Mouse (Mus musculus) CH12.LX (cell line): Measurements from ENCODE around the gene Gm44511. TPM values are rescaled to one million over a fixed set of nuclear protein-coding genes. Genes with fewer than 3 reads are reported as not detected.

ENCODE experiments used
- DNase-seq: peaks from one replicate; pipeline ENCODE4 v3.0.0-alpha.2; 2013; ENCODE audit errors: extremely low read depth
- H3K27ac ChIP-seq: 2 replicates; pipeline ENCODE4 v1.5.1; 2012; ENCODE audit warnings: low read depth, mild to moderate bottlenecking, control low read depth, moderate library complexity; ENCODE audit not compliant: insufficient read depth
- H3K27me3 ChIP-seq: replicated peaks from 2 replicates; pipeline ENCODE3; 2012; ENCODE audit warnings: inconsistent platforms
- H3K36me3 ChIP-seq, 2 experiments: replicated peaks in 1 of 2; 2 replicates each; pipeline versions ENCODE3 to v1.6.1; 2012; ENCODE audit warnings: inconsistent platforms in 1 of 2, low read length in 1 of 2, mild to moderate bottlenecking in 1 of 2, mixed read lengths in 1 of 2, moderate library complexity in 1 of 2; ENCODE audit not compliant: control insufficient read depth in 1 of 2, insufficient read depth in 1 of 2
- H3K4me1 ChIP-seq, 2 experiments: 2 replicates each; pipeline ENCODE4 v1.6.1; 2012; ENCODE audit warnings: inconsistent platforms in 1 of 2, moderate library complexity in 1 of 2; ENCODE audit not compliant: insufficient read depth in 2 of 2, control insufficient read depth in 1 of 2
- H3K4me2 ChIP-seq: 2 replicates; pipeline ENCODE4 v1.6.1; 2012; ENCODE audit warnings: low read depth, mild to moderate bottlenecking, control low read depth; ENCODE audit not compliant: poor library complexity, insufficient read depth, severe bottlenecking
- H3K4me3 ChIP-seq, 3 experiments: fragments of 150-350 bp in 1 of 3; sonication (generic) in 1 of 3; replicated peaks in 1 of 3; 2 replicates each; pipeline versions ENCODE3 to v1.5.1; 2011 to 2012; ENCODE audit warnings: low read depth in 2 of 3, low read length in 2 of 3, mild to moderate bottlenecking in 2 of 3, moderate library complexity in 2 of 3, control low read depth in 1 of 3, improper control_type of control experiment in 1 of 3, inconsistent platforms in 1 of 3, mixed read lengths in 1 of 3; ENCODE audit not compliant: poor library complexity in 1 of 3
- H3K79me2 ChIP-seq: replicated peaks from 2 replicates; pipeline ENCODE4 v1.6.1; 2012; ENCODE audit warnings: mild to moderate bottlenecking, moderate library complexity; ENCODE audit not compliant: control insufficient read depth, poor library complexity, insufficient read depth, severe bottlenecking; ENCODE audit errors: extremely low read depth
- H3K9ac ChIP-seq: 2 replicates; pipeline ENCODE4 v1.6.1; 2012; ENCODE audit warnings: low read depth, mild to moderate bottlenecking, control low read depth, moderate library complexity; ENCODE audit not compliant: insufficient read depth
- H3K9me3 ChIP-seq: replicated peaks from 2 replicates; pipeline ENCODE3; 2012; ENCODE audit warnings: low read length, inconsistent platforms, mixed read lengths
- BHLHE40 ChIP-seq: IDR thresholded peaks from 2 replicates; pipeline ENCODE4 v1.6.1; 2011; ENCODE audit warnings: mild to moderate bottlenecking, low read depth, low read length, improper control_type of control experiment
- CHD1 ChIP-seq: IDR thresholded peaks from 2 replicates; pipeline ENCODE4 v1.6.1; 2012; ENCODE audit warnings: low read depth, low read length, improper control_type of control experiment, inconsistent platforms
- CHD2 ChIP-seq: IDR thresholded peaks from 2 replicates; pipeline ENCODE4 v1.6.1; 2011; ENCODE audit warnings: low read length, improper control_type of control experiment
- CTCF ChIP-seq, 2 experiments: IDR thresholded peaks in 1 of 2; conservative IDR thresholded peaks in 1 of 2; 2 replicates each; pipeline ENCODE4 v1.5.1; 2011 to 2012; ENCODE audit warnings: low read depth in 2 of 2, low read length in 2 of 2, improper control_type of control experiment in 1 of 2, inconsistent platforms in 1 of 2, mild to moderate bottlenecking in 1 of 2, moderate library complexity in 1 of 2
- E2F4 ChIP-seq: IDR thresholded peaks from 2 replicates; pipeline ENCODE4 v1.6.1; 2011; ENCODE audit warnings: low read depth, low read length, improper control_type of control experiment; ENCODE audit not compliant: insufficient replicate concordance
- ELF1 ChIP-seq: IDR thresholded peaks from 2 replicates; pipeline ENCODE4 v1.6.1; 2014; ENCODE audit warnings: low read depth, mild to moderate bottlenecking, inconsistent platforms, low read length, improper control_type of control experiment
- EP300 ChIP-seq: IDR thresholded peaks from 2 replicates; pipeline ENCODE4 v1.6.1; 2011; ENCODE audit warnings: low read length, improper control_type of control experiment
- ETS1 ChIP-seq: conservative IDR thresholded peaks from 2 replicates; pipeline ENCODE4 v1.6.1; 2012; ENCODE audit warnings: low read depth, mild to moderate bottlenecking, inconsistent platforms, low read length, improper control_type of control experiment, moderate library complexity
- GABPA ChIP-seq: IDR thresholded peaks from 2 replicates; pipeline ENCODE4 v1.6.1; 2012; ENCODE audit warnings: low read depth, low read length, improper control_type of control experiment, inconsistent platforms; ENCODE audit not compliant: insufficient replicate concordance
- HCFC1 ChIP-seq: IDR thresholded peaks from 2 replicates; pipeline ENCODE4 v1.6.1; 2012; ENCODE audit warnings: low read depth, mild to moderate bottlenecking, inconsistent platforms, low read length, improper control_type of control experiment
- IRF4 ChIP-seq: IDR thresholded peaks from 2 replicates; pipeline ENCODE4 v1.6.1; 2014; ENCODE audit warnings: low read depth, mild to moderate bottlenecking, inconsistent platforms, low read length, improper control_type of control experiment
- JUN ChIP-seq: IDR thresholded peaks from 2 replicates; pipeline ENCODE4 v1.6.1; 2011; ENCODE audit warnings: low read depth, mild to moderate bottlenecking, low read length, improper control_type of control experiment, moderate library complexity; ENCODE audit not compliant: insufficient read depth
- JUND ChIP-seq: conservative IDR thresholded peaks from 2 replicates; pipeline ENCODE4 v1.6.1; 2011; ENCODE audit warnings: low read depth, low read length, improper control_type of control experiment
- KAT2A ChIP-seq: IDR thresholded peaks from 2 replicates; pipeline ENCODE4 v1.6.1; 2012; ENCODE audit warnings: low read length, improper control_type of control experiment, inconsistent platforms; ENCODE audit not compliant: insufficient replicate concordance
- MAFK ChIP-seq: IDR thresholded peaks from 2 replicates; pipeline ENCODE4 v1.6.1; 2011; ENCODE audit warnings: low read length, improper control_type of control experiment; ENCODE audit not compliant: insufficient replicate concordance
- MAX ChIP-seq: IDR thresholded peaks from 2 replicates; pipeline ENCODE4 v1.6.1; 2011; ENCODE audit warnings: low read length, improper control_type of control experiment
- MAZ ChIP-seq: IDR thresholded peaks from 2 replicates; pipeline ENCODE4 v1.6.1; 2012; ENCODE audit warnings: low read depth, mild to moderate bottlenecking, inconsistent platforms, low read length, improper control_type of control experiment, moderate library complexity
- MEF2A ChIP-seq: IDR thresholded peaks from 2 replicates; pipeline ENCODE4 v1.6.1; 2014; ENCODE audit warnings: low read depth, mild to moderate bottlenecking, inconsistent platforms, low read length, improper control_type of control experiment, borderline replicate concordance
- MXI1 ChIP-seq: IDR thresholded peaks from 2 replicates; pipeline ENCODE4 v1.6.1; 2011; ENCODE audit warnings: mild to moderate bottlenecking, low read depth, low read length, improper control_type of control experiment
- MYC ChIP-seq: IDR thresholded peaks from 2 replicates; pipeline ENCODE4 v1.6.1; 2011; ENCODE audit warnings: low read depth, mild to moderate bottlenecking, improper control_type of control experiment, low read length
- NELFE ChIP-seq: IDR thresholded peaks from 2 replicates; pipeline ENCODE4 v1.6.1; 2011; ENCODE audit warnings: low read depth, low read length, improper control_type of control experiment
- NRF1 ChIP-seq: IDR thresholded peaks from 2 replicates; pipeline ENCODE4 v1.6.1; 2014; ENCODE audit warnings: low read depth, mild to moderate bottlenecking, inconsistent platforms, low read length, improper control_type of control experiment, moderate library complexity
- PAX5 ChIP-seq: IDR thresholded peaks from 2 replicates; pipeline ENCODE4 v1.6.1; 2012; ENCODE audit warnings: low read length, inconsistent platforms, mixed read lengths
- POLR2A ChIP-seq: IDR thresholded peaks from 2 replicates; pipeline ENCODE4 v1.6.1; 2011; ENCODE audit warnings: low read depth, mild to moderate bottlenecking, improper control_type of control experiment, low read length
- POLR2AphosphoS2 ChIP-seq: IDR thresholded peaks from 2 replicates; pipeline ENCODE4 v1.6.1; 2011; ENCODE audit warnings: low read depth, low read length, improper control_type of control experiment
- RAD21 ChIP-seq: IDR thresholded peaks from 2 replicates; pipeline ENCODE4 v1.6.1; 2011; ENCODE audit warnings: low read depth, mild to moderate bottlenecking, low read length, improper control_type of control experiment, moderate library complexity
- RCOR1 ChIP-seq: conservative IDR thresholded peaks from 2 replicates; pipeline ENCODE4 v1.6.1; 2012; ENCODE audit warnings: low read depth, mild to moderate bottlenecking, inconsistent platforms, low read length, improper control_type of control experiment
- SIN3A ChIP-seq: IDR thresholded peaks from 2 replicates; pipeline ENCODE4 v1.6.1; 2012; ENCODE audit warnings: low read length, improper control_type of control experiment, inconsistent platforms
- SMC3 ChIP-seq: IDR thresholded peaks from 2 replicates; pipeline ENCODE4 v1.6.1; 2011; ENCODE audit warnings: low read depth, low read length, improper control_type of control experiment
- TBP ChIP-seq: conservative IDR thresholded peaks from 2 replicates; pipeline ENCODE4 v1.6.1; 2011; ENCODE audit warnings: low read depth, low read length, improper control_type of control experiment
- TCF12 ChIP-seq: IDR thresholded peaks from 2 replicates; pipeline ENCODE4 v1.6.1; 2014; ENCODE audit warnings: low read depth, mild to moderate bottlenecking, inconsistent platforms, low read length, improper control_type of control experiment
- UBTF ChIP-seq: IDR thresholded peaks from 2 replicates; pipeline ENCODE4 v1.6.1; 2012; ENCODE audit warnings: low read depth, mild to moderate bottlenecking, inconsistent platforms, low read length, improper control_type of control experiment, moderate library complexity
- USF1 ChIP-seq: IDR thresholded peaks from 2 replicates; pipeline ENCODE4 v1.6.1; 2014; ENCODE audit warnings: low read depth, mild to moderate bottlenecking, inconsistent platforms, low read length, improper control_type of control experiment
- USF2 ChIP-seq: conservative IDR thresholded peaks from 2 replicates; pipeline ENCODE4 v1.6.1; 2011; ENCODE audit warnings: low read depth, low read length, improper control_type of control experiment
- ZC3H11A ChIP-seq: IDR thresholded peaks from 2 replicates; pipeline ENCODE4 v1.6.1; 2012; ENCODE audit warnings: low read depth, mild to moderate bottlenecking, inconsistent platforms, low read length, improper control_type of control experiment
- ZKSCAN1 ChIP-seq: IDR thresholded peaks from 2 replicates; pipeline ENCODE4 v1.6.1; 2012; ENCODE audit warnings: low read depth, inconsistent platforms, low read length, improper control_type of control experiment, borderline replicate concordance
- ZMIZ1 ChIP-seq: IDR thresholded peaks from 2 replicates; pipeline ENCODE4 v1.6.1; 2012; ENCODE audit warnings: low read depth, mild to moderate bottlenecking, inconsistent platforms, low read length, improper control_type of control experiment
- ZNF384 ChIP-seq: IDR thresholded peaks from 2 replicates; pipeline ENCODE4 v1.6.1; 2012; ENCODE audit warnings: low read depth, low read length, improper control_type of control experiment, inconsistent platforms
- dilution Hi-C: fragments of 300-500 bp; cut with MboI; formaldehyde crosslinking; loops from 2 replicates; pipeline ENCODE4 v1.14.3; 2020; ENCODE audit warnings: low sequenced_read_pairs; ENCODE audit not compliant: extremely low pct_unique_long_range_greater_than_20kb, extremely low pct_ligation_motif_present
- in situ Hi-C: fragments of 300-500 bp; cut with MboI; formaldehyde crosslinking; loops from 3 replicates; pipeline ENCODE4 v1.14.3; 2019; ENCODE audit warnings: low sequenced_read_pairs, low pct_ligation_motif_present, low pct_unique_long_range_greater_than_20kb, mixed read lengths
- polyA plus RNA-seq: library from polyadenylated mRNA; unstranded; fragments of >175 nt; gene quantifications from 2 replicates; pipeline ENCODE4 v1.2.1, GENCODE M21; 2012; ENCODE audit warnings: low read depth; ENCODE audit not compliant: insufficient read length
- total RNA-seq, 2 experiments: library from RNA; depleted of rRNA; stranded (reverse); fragments of 300-350 nt in 1 of 2; fragments of >200 nt in 1 of 2; gene quantifications; 2 replicates each; pipeline ENCODE4 v1.2.3; 2012 to 2014

The Gm44511 gene
- total and polyA plus RNA-seq, 3 experiments: not detected

- dilution Hi-C loops (no loop called here), in situ Hi-C loops (no loop called here)
- H3K4me3 ChIP-seq: peak overlapping the region in 1 of 3 experiments; percentile 27
These were observed 92.0 kb downstream of the Gm44511 start for GRCm38 (mm10) chr6:128733908-128734679.

GRCm38 (mm10) chr6:128732032-128732431, 94.1 kb downstream of the Gm44511 start:
- dilution Hi-C loops: no loop called here
- no peak overlapping the region for H3K4me3 ChIP-seq
- peak; percentile 31 for DNase-seq
- no peaks in the 10 kb centered on the region for H3K27me3 ChIP-seq
- in situ Hi-C loops: no loop called here
- H3K9ac ChIP-seq: peak overlapping the region; percentile 33; the same call in 1 of the 2 replicates
- peak overlapping the region; percentile 79 for H3K27ac ChIP-seq
- H3K4me1 ChIP-seq: peaks cover 20 to 50% of the 10 kb centered on the region in 2 experiments
- peak overlapping the region; percentile 13; the same call in 1 of the 2 replicates for H3K4me2 ChIP-seq
- no peaks in the 10 kb centered on the region for H3K36me3 ChIP-seq
- TF ChIP-seq ETS1: peak; percentile 16; the same call in 1 of the 2 replicates
- TF ChIP-seq EP300: peak; percentile 66
- TF ChIP-seq MAFK: no peak
- H3K9me3 ChIP-seq: peaks cover 5% of the 10 kb centered on the region
- H3K79me2 ChIP-seq: no peaks in the 10 kb centered on the region

More at GRCm38 (mm10) chr6:128733908-128734679, 92.0 kb downstream of the Gm44511 start:
- H3K36me3 ChIP-seq: no peaks in the 10 kb centered on the region
- peak overlapping the region; percentile 75 for H3K9ac ChIP-seq
- peak overlapping the region; percentile 100 for H3K27ac ChIP-seq
- no peak; the same call in 1 of the 2 replicates for TF ChIP-seq POLR2A
- no peak for TF ChIP-seq HCFC1
- TF ChIP-seq MYC: 0 out of 2 replicates have a peak, but pooled peaks have one; percentile 12
- no peak for TF ChIP-seq MAZ
- peak; percentile 81 for TF ChIP-seq EP300
- no peak; the same call in 1 of the 2 replicates for TF ChIP-seq RAD21
- TF ChIP-seq ZC3H11A: no peak
- no peak for TF ChIP-seq GABPA
- TF ChIP-seq TCF12: peak; percentile 30; the same call in 1 of the 2 replicates
- TF ChIP-seq IRF4: peak; percentile 78
- TF ChIP-seq TBP: no peak; the same call in 1 of the 2 replicates
- no peak for TF ChIP-seq UBTF
- no peak for TF ChIP-seq NRF1
- TF ChIP-seq ZMIZ1: no peak
- TF ChIP-seq CTCF (conservative IDR thresholded peaks at IDR 0.05 in 1 of 2, IDR thresholded peaks at IDR 0.05 in 1 of 2; ENCODE audit: low read depth in 2 of 2, low read length in 2 of 2): 0 out of 4 replicates have a peak, but pooled peaks of 1 of the 2 experiments have one; percentile 21
- peak; percentile 43 for TF ChIP-seq BHLHE40
- no peak for TF ChIP-seq MAX
- TF ChIP-seq JUND: peak; percentile 61
- TF ChIP-seq NELFE: 0 out of 2 replicates have a peak, but pooled peaks have one; percentile 18
- TF ChIP-seq JUN: no peak
- TF ChIP-seq RCOR1: peak; percentile 18; the same call in 1 of the 2 replicates
- TF ChIP-seq CHD1: no peak
- no peak for TF ChIP-seq KAT2A
- no peak for TF ChIP-seq PAX5
- no peak for TF ChIP-seq E2F4
- peak; percentile 83 for TF ChIP-seq CHD2
- TF ChIP-seq USF1: no peak
- TF ChIP-seq MEF2A: peak; percentile 70; the same call in 1 of the 2 replicates
- no peak for TF ChIP-seq POLR2AphosphoS2
- 0 out of 2 replicates have a peak, but pooled peaks have one; percentile 21 for TF ChIP-seq ETS1
- no peak for TF ChIP-seq SIN3A
- no peak for TF ChIP-seq ZNF384
- no peak for TF ChIP-seq SMC3
- TF ChIP-seq ELF1: peak; percentile 27; the same call in 1 of the 2 replicates
- TF ChIP-seq ZKSCAN1: no peak
- peak; percentile 27; the same call in 1 of the 2 replicates for TF ChIP-seq MAFK
- no peak for TF ChIP-seq MXI1
- no peak for TF ChIP-seq USF2
- peak; percentile 67 for DNase-seq
- H3K27me3 ChIP-seq: no peaks in the 10 kb centered on the region
- peak overlapping the region; percentile 86 for H3K4me2 ChIP-seq
- peaks cover 20 to 50% of the 10 kb centered on the region in 2 experiments for H3K4me1 ChIP-seq
- H3K9me3 ChIP-seq: peaks cover 9% of the 10 kb centered on the region
- H3K79me2 ChIP-seq: no peaks in the 10 kb centered on the region
